Mouse (Mus musculus) G1E (cell line): ENCODE data around the gene Hhip.

Experiments
- CTCF ChIP-seq: IDR thresholded peaks from 2 replicates; pipeline ENCODE4 v1.5.1; 2012; ENCODE audit warnings: low read depth, low read length, inconsistent platforms, mixed read lengths
- TAL1 ChIP-seq: conservative IDR thresholded peaks from 2 replicates; pipeline ENCODE4 v1.6.1; 2012; ENCODE audit warnings: low read depth, low read length, inconsistent platforms, mixed read lengths

- TF ChIP-seq TAL1 (no peak), CTCF (no peak)
These were observed 8.4 kb downstream of the Hhip start for GRCm38 (mm10) chr8:80049256-80050005.
